Mouse (Mus musculus): ENCODE data around the gene Heatr5a. TPM values are rescaled to one million over a fixed set of nuclear protein-coding genes. Genes with fewer than 3 reads are reported as not detected.

Gene Heatr5a
- polyA plus RNA-seq, 1 experiment from 2014 or later, result 13.1 TPM

GRCm38 (mm10) chr12:51909202-51909601 is 61.9 kb downstream of the Heatr5a start:
- Histone ChIP-seq H3K4me1 (no peaks in the 10 kb centered on the region), H3K4me2 (replicated peaks) (no peak overlapping the region), H3K9ac (no peak overlapping the region), H3K9me3 (no peaks in the 10 kb centered on the region), H3K4me3 (no peak overlapping the region), H3K36me3 (peaks cover 20% of the 10 kb centered on the region), H3K27ac (no peak overlapping the region), H3K27me3 (no peaks in the 10 kb centered on the region)
- 93% methylated on average over 5 of the region's 5 CpGs for WGBS
- no peak for ATAC-seq (ENCODE audit: insufficient number of reproducible peaks, insufficient read depth, low FRiP score, low TSS enrichment)

- Histone ChIP-seq H3K27ac (no peak overlapping the region), H3K4me2 (replicated peaks) (no peak overlapping the region), H3K9ac (no peak overlapping the region), H3K4me1 (no peaks in the 10 kb centered on the region), H3K9me3 (no peaks in the 10 kb centered on the region), H3K27me3 (no peaks in the 10 kb centered on the region), H3K4me3 (no peak overlapping the region), H3K36me3 (peaks cover 12% of the 10 kb centered on the region)
- 83% methylated on average over 3 of the region's 3 CpGs for WGBS
- no peak for ATAC-seq (ENCODE audit: insufficient number of reproducible peaks, insufficient read depth, low FRiP score, low TSS enrichment)
Observed at GRCm38 (mm10) chr12:51907543-51907942, 63.6 kb downstream of the Heatr5a start.

DNA sequence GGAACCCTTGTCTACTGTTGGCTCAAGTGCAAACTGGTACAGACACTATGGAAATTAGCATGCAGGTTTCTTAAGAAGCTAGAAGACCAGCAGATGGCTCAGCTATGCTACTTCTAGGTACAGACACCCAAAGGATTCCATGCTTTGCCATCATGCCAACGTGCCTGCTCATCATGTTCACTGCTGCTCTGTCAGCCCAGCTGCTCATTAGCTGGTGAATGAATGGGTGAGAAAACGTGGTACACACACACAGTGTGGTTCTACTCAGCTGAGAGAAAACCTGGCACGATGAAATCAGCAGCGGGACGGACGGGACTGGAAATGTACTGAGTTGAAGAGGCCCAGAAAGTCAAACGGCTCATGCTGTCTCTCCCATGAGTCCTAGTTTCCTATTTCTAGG is 70.6 kb downstream of the Heatr5a start:
- no peak overlapping the region for H3K4me2 ChIP-seq (replicated peaks)
- no peak overlapping the region for H3K9ac ChIP-seq
- H3K4me3 ChIP-seq, result no peak overlapping the region
- H3K4me1 ChIP-seq, result no peaks in the 10 kb centered on the region
- no peak overlapping the region for H3K27ac ChIP-seq
- H3K36me3 ChIP-seq, result peaks cover 17% of the 10 kb centered on the region
- ATAC-seq (ENCODE audit: insufficient number of reproducible peaks, insufficient read depth, low FRiP score, low TSS enrichment), result no peak
- WGBS, result 89% methylated on average over 7 of the region's 7 CpGs
- no peaks in the 10 kb centered on the region for H3K9me3 ChIP-seq
- no peaks in the 10 kb centered on the region for H3K27me3 ChIP-seq

- ATAC-seq (ENCODE audit: insufficient number of reproducible peaks, insufficient read depth, low FRiP score, low TSS enrichment), result no peak
- Histone ChIP-seq H3K4me3 (no peak overlapping the region), H3K4me2 (replicated peaks) (no peak overlapping the region), H3K4me1 (no peaks in the 10 kb centered on the region), H3K27me3 (no peaks in the 10 kb centered on the region), H3K36me3 (peaks cover 30% of the 10 kb centered on the region), H3K9me3 (no peaks in the 10 kb centered on the region), H3K9ac (no peak overlapping the region), H3K27ac (no peak overlapping the region)
- WGBS, result 78% methylated on average over 4 of the region's 4 CpGs
Observed at GRCm38 (mm10) chr12:51896901-51897300, 74.2 kb downstream of the Heatr5a start.

GRCm38 (mm10) chr12:51888609-51889008 is 82.5 kb downstream of the Heatr5a start:
- no peak for ATAC-seq (ENCODE audit: insufficient number of reproducible peaks, insufficient read depth, low FRiP score, low TSS enrichment)
- Histone ChIP-seq H3K4me3 (no peak overlapping the region), H3K4me1 (no peaks in the 10 kb centered on the region), H3K36me3 (peaks cover 53% of the 10 kb centered on the region), H3K27me3 (no peaks in the 10 kb centered on the region), H3K27ac (no peak overlapping the region), H3K4me2 (replicated peaks) (no peak overlapping the region), H3K9me3 (no peaks in the 10 kb centered on the region), H3K9ac (no peak overlapping the region)
- 94% methylated on average over 12 of the region's 12 CpGs for WGBS

- Histone ChIP-seq H3K36me3 (peaks cover 54% of the 10 kb centered on the region), H3K4me2 (replicated peaks) (no peak overlapping the region), H3K4me1 (no peaks in the 10 kb centered on the region), H3K9ac (no peak overlapping the region), H3K4me3 (no peak overlapping the region), H3K9me3 (no peaks in the 10 kb centered on the region), H3K27me3 (no peaks in the 10 kb centered on the region), H3K27ac (no peak overlapping the region)
- ATAC-seq (ENCODE audit: insufficient number of reproducible peaks, insufficient read depth, low FRiP score, low TSS enrichment), result no peak
- WGBS, result 89% methylated on average over 11 of the region's 11 CpGs
Observed at GRCm38 (mm10) chr12:51887301-51888290, 83.5 kb downstream of the Heatr5a start.

GRCm38 (mm10) chr12:51886369-51886768 is 84.8 kb downstream of the Heatr5a start:
- Histone ChIP-seq H3K36me3 (peaks cover 50% of the 10 kb centered on the region), H3K27ac (no peak overlapping the region), H3K9me3 (no peaks in the 10 kb centered on the region), H3K9ac (no peak overlapping the region), H3K4me2 (replicated peaks) (no peak overlapping the region), H3K27me3 (no peaks in the 10 kb centered on the region), H3K4me1 (no peaks in the 10 kb centered on the region), H3K4me3 (no peak overlapping the region)
- 94% methylated on average over 6 of the region's 6 CpGs for WGBS
- no peak for ATAC-seq (ENCODE audit: insufficient number of reproducible peaks, insufficient read depth, low FRiP score, low TSS enrichment)

DNA sequence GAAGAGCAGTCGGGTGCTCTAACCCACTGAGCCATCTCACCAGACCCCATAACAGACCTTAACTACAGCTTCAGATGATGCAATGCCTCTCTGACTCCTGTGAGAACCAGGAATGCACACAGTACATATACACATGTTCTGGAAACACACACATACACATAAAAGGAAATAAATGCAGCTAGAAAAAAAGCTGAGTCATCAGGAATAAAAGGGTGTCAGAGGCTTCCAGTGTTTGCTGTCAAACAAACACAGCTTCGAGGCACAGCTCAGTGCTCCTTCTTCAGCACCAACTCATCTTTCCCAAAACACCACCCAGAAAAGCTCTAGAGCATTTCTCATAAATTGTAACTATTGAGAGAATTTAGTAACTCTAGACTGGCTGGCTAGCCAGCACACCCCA is 86.3 kb downstream of the Heatr5a start:
- no peak for ATAC-seq (ENCODE audit: insufficient number of reproducible peaks, insufficient read depth, low FRiP score, low TSS enrichment)
- no peak overlapping the region for H3K27ac ChIP-seq
- H3K36me3 ChIP-seq, result peaks cover 53% of the 10 kb centered on the region
- WGBS, result 93% methylated on average over 2 of the region's 2 CpGs
- H3K4me1 ChIP-seq, result no peaks in the 10 kb centered on the region
- no peak overlapping the region for H3K9ac ChIP-seq
- H3K4me3 ChIP-seq, result no peak overlapping the region
- no peak overlapping the region for H3K4me2 ChIP-seq (replicated peaks)
- H3K9me3 ChIP-seq, result no peaks in the 10 kb centered on the region
- H3K27me3 ChIP-seq, result no peaks in the 10 kb centered on the region

- H3K27ac ChIP-seq, result no peak overlapping the region
- H3K4me2 ChIP-seq (replicated peaks), result no peak overlapping the region
- peaks cover 45% of the 10 kb centered on the region for H3K36me3 ChIP-seq
- H3K9ac ChIP-seq, result no peak overlapping the region
- H3K4me1 ChIP-seq, result no peaks in the 10 kb centered on the region
- no peak for ATAC-seq (ENCODE audit: insufficient number of reproducible peaks, insufficient read depth, low FRiP score, low TSS enrichment)
- no peaks in the 10 kb centered on the region for H3K9me3 ChIP-seq
- no peak overlapping the region for H3K4me3 ChIP-seq
- WGBS, result 95% methylated on average over 9 of the region's 9 CpGs
- H3K27me3 ChIP-seq, result no peaks in the 10 kb centered on the region
Observed at GRCm38 (mm10) chr12:51883297-51883805, 87.8 kb downstream of the Heatr5a start.

DNA sequence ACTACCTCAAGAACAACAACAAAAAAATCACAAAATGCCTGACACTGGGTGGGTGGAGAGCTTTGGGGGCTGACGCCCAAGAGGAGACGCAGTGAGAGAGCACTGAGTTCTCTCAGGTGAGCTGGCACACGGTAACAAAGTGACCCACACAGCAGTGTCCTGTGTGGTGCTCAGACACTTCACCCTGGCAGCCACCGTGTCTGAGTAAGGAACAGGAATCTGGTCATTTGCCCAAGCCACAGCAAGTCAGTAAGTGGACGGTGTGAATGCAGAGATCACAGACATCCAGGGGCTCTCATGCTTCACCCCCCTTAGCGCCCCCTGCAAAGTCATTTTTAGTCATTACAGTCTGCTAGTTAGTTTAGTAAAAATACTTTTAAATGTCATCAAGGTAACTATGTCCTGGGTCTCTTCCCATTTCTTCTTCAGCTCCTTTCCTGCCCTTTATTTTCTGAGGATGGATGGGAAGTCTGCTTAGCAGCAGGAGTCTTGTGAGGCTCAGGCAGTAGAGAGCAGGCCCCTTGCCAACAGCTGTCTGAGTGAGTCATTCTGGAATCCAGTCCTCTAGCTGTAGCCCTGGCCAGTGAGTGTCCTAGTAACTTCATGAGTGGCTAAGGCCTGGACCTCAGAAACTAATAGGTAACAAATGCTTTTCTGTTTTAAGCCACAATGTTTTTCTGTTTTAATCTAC is 88.4 kb downstream of the Heatr5a start:
- peaks cover 42% of the 10 kb centered on the region for H3K36me3 ChIP-seq
- no peak overlapping the region for H3K27ac ChIP-seq
- H3K4me1 ChIP-seq, result no peaks in the 10 kb centered on the region
- WGBS, result 88% methylated on average over 6 of the region's 6 CpGs
- no peak overlapping the region for H3K4me3 ChIP-seq
- no peaks in the 10 kb centered on the region for H3K27me3 ChIP-seq
- no peak for ATAC-seq (ENCODE audit: insufficient number of reproducible peaks, insufficient read depth, low FRiP score, low TSS enrichment)
- no peaks in the 10 kb centered on the region for H3K9me3 ChIP-seq
- H3K4me2 ChIP-seq (replicated peaks), result no peak overlapping the region
- no peak overlapping the region for H3K9ac ChIP-seq

DNA sequence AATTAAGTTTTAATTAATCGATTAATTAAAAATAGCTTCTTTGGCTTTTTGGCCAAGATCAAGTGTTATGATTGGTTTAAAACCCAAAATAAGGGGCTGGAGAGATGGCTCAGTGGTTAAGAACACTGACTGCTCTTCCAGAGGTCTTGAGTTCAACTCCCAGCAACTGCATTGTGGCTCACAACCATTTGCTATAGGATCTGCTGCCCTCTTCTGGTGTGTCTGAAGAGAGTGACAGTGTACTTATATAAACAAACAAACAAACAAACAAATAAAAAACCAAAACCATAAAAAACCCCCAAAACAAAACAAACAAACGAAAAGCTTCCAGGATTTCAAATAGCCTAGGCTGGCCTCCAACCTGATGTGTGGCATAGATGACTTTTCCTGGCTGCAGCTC is 89.3 kb downstream of the Heatr5a start:
- no peak overlapping the region for H3K4me2 ChIP-seq (replicated peaks)
- no peak overlapping the region for H3K9ac ChIP-seq
- no peak overlapping the region for H3K27ac ChIP-seq
- ATAC-seq (ENCODE audit: insufficient number of reproducible peaks, insufficient read depth, low FRiP score, low TSS enrichment), result no peak
- no peak overlapping the region for H3K4me3 ChIP-seq
- H3K4me1 ChIP-seq, result no peaks in the 10 kb centered on the region
- H3K9me3 ChIP-seq, result no peaks in the 10 kb centered on the region
- H3K36me3 ChIP-seq, result peaks cover 35% of the 10 kb centered on the region
- 87% methylated on average over 2 of the region's 2 CpGs for WGBS
- H3K27me3 ChIP-seq, result no peaks in the 10 kb centered on the region
